Comparison of ENCODE assay signal across 38 mouse cellular contexts in the genomic region with DNA sequence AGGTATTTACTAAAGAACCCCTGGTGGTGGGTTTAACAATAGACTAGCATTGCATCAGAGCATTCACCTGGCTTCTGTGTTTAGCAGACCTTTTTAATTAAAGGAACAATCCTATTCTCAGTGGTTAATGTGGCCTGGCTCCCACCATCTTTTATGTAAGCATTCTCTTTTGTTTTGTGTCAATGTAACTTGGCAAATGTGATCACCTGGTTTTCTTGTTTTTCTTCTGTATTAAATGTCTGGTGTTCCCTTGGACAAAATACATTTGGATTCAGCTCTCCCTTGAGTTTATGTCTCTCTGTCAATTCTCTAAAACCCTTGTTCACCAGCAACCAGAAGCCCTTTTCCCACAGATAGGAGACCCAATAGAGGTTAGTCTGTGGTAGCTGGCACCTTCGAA. TPM values are rescaled to one million over a fixed set of nuclear protein-coding genes. Genes with fewer than 3 reads are reported as not detected.
"Had no signal": no experiment of that assay in that cellular context is flagged by ENCODE, and none has a peak within 500 bp of the region (broad histone marks: within the 10 kb centered on the region; RNA-seq: fewer than 3 reads in every experiment).

No protein-coding gene starts in this region.

RNA-seq across cellular contexts. Expression of gene Cyp2c40, which starts 3.8 kb away (rescaled TPM):
- total RNA-seq: heart, postnatal 10 days; heart, postnatal 14 days; heart, postnatal 25 days; heart, postnatal 36 days; heart, postnatal 4 days; hematopoietic stem cell, adult 5-6 weeks; hindbrain, postnatal 0 days; layer of hippocampus, adult 18-20 months; layer of hippocampus, adult 2 months; layer of hippocampus, adult 8-10 months; layer of hippocampus, postnatal 10 days; layer of hippocampus, postnatal 14 days; layer of hippocampus, postnatal 25 days; layer of hippocampus, postnatal 36 days; left cerebral cortex, adult 18-20 months; left cerebral cortex, adult 2 months; left cerebral cortex, adult 8-10 months had no signal
- polyA plus RNA-seq: heart, embryonic 12.5 days; heart, embryonic 13.5 days; heart, embryonic 14.5 days; heart, embryonic 15.5 days; heart, embryonic 16.5 days; heart, postnatal 0 days; hindbrain, embryonic 10.5 days; hindbrain, embryonic 11.5 days; hindbrain, embryonic 12.5 days; hindbrain, embryonic 13.5 days; hindbrain, embryonic 14.5 days; hindbrain, embryonic 15.5 days; hindbrain, embryonic 16.5 days; hindbrain, postnatal 0 days; inflammation-experienced regulatory T-cells, adult 6 months; intestine, embryonic 14.5 days; intestine, embryonic 15.5 days; kidney, adult 2 months; kidney, embryonic 14.5 days; kidney, embryonic 15.5 days; kidney, embryonic 16.5 days; kidney, postnatal 0 days had no signal
